Comparison of ENCODE assay signal across 8 mouse cellular contexts in genomic region chr4:128637250-128637649, GRCm38 (mm10). TPM values are rescaled to one million over a fixed set of nuclear protein-coding genes. Genes with fewer than 3 reads are reported as not detected.
A peak's percentile ranks its signal among the peaks of the same experiment; 100 is the strongest.
DNase-seq lines count a peak whose midpoint lies in the region; ATAC-seq lines count a peak whose summit lies in the region.
"Had no signal": no experiment of that assay in that cellular context is flagged by ENCODE, and none has a peak within 500 bp of the region (broad histone marks: within the 10 kb centered on the region; RNA-seq: fewer than 3 reads in every experiment).

No protein-coding gene starts in this region.

- WGBS in kidney, embryonic 14.5 days: 19% methylated on average over 11 of the region's 11 CpGs
- 41% methylated on average over 11 of the region's 11 CpGs for WGBS in embryonic facial prominence, embryonic 15.5 days
- WGBS in intestine, embryonic 15.5 days: 29% methylated on average over 11 of the region's 11 CpGs

- H3K27me3 ChIP-seq in kidney, embryonic 14.5 days (ENCODE audit: control insufficient read depth, insufficient read depth, low read length): no peaks in the 10 kb centered on the region
- no peaks in the 10 kb centered on the region for H3K27me3 ChIP-seq in embryonic facial prominence, embryonic 15.5 days
- no peaks in the 10 kb centered on the region for H3K27me3 ChIP-seq in intestine, embryonic 15.5 days (replicated peaks)
- peaks cover 71% of the 10 kb centered on the region for H3K27me3 ChIP-seq in megakaryocyte, embryonic 14.5 days (replicated peaks)

- no peak; the same call in 1 of the 2 replicates for ATAC-seq in kidney, embryonic 14.5 days (ENCODE audit: low FRiP score, low TSS enrichment)
- ATAC-seq in embryonic facial prominence, embryonic 15.5 days (ENCODE audit: insufficient number of reproducible peaks, low FRiP score, low TSS enrichment, low read depth): no peak
- ATAC-seq in intestine, embryonic 15.5 days: peak; percentile 69
- ATAC-seq: Patski had no signal

- peak overlapping the region; percentile 81; the same call in 1 of the 2 replicates for H3K27ac ChIP-seq in kidney, embryonic 14.5 days (ENCODE audit: low read depth, low read length)
- 0 out of 2 replicates have a peak overlapping the region, but pooled peaks have one; percentile 28 for H3K27ac ChIP-seq in embryonic facial prominence, embryonic 15.5 days (replicated peaks)
- H3K27ac ChIP-seq in intestine, embryonic 15.5 days: peak overlapping the region; percentile 39

- peaks cover 45% of the 10 kb centered on the region for H3K4me1 ChIP-seq in kidney, embryonic 14.5 days (ENCODE audit: control insufficient read depth, insufficient read depth, low read length)
- H3K4me1 ChIP-seq in embryonic facial prominence, embryonic 15.5 days: peaks cover 23% of the 10 kb centered on the region
- H3K4me1 ChIP-seq in intestine, embryonic 15.5 days (replicated peaks): peaks cover 33% of the 10 kb centered on the region
- peaks cover 46% of the 10 kb centered on the region for H3K4me1 ChIP-seq in megakaryocyte, embryonic 14.5 days

- DNase-seq in kidney, adult 11 months: no peak
- no peak for DNase-seq in urinary bladder, adult 18-20 months (ENCODE audit: low spot score in 2 of 2)
- no peak for DNase-seq in right cerebral cortex, postnatal 25 days

- H3K9me3 ChIP-seq in kidney, embryonic 14.5 days (ENCODE audit: control insufficient read depth, low read length): no peaks in the 10 kb centered on the region
- H3K9me3 ChIP-seq in embryonic facial prominence, embryonic 15.5 days (replicated peaks): no peaks in the 10 kb centered on the region
- no peaks in the 10 kb centered on the region for H3K9me3 ChIP-seq in intestine, embryonic 15.5 days
- peaks cover 8% of the 10 kb centered on the region for H3K9me3 ChIP-seq in megakaryocyte, embryonic 14.5 days

- no peak overlapping the region for H3K9ac ChIP-seq in kidney, embryonic 14.5 days (ENCODE audit: low read depth, low read length)
- no peak overlapping the region for H3K9ac ChIP-seq in embryonic facial prominence, embryonic 15.5 days
- H3K9ac ChIP-seq in intestine, embryonic 15.5 days: no peak overlapping the region

- H3K36me3 ChIP-seq in kidney, embryonic 14.5 days (ENCODE audit: control insufficient read depth, insufficient read depth, low read length): no peaks in the 10 kb centered on the region
- H3K36me3 ChIP-seq in embryonic facial prominence, embryonic 15.5 days: no peaks in the 10 kb centered on the region
- no peaks in the 10 kb centered on the region for H3K36me3 ChIP-seq in intestine, embryonic 15.5 days
- no peaks in the 10 kb centered on the region for H3K36me3 ChIP-seq in megakaryocyte, embryonic 14.5 days (replicated peaks; ENCODE audit: low read length)

- no peak overlapping the region for H3K4me3 ChIP-seq in kidney, embryonic 14.5 days (ENCODE audit: low read length)
- H3K4me3 ChIP-seq in embryonic facial prominence, embryonic 15.5 days (replicated peaks): no peak overlapping the region
- H3K4me3 ChIP-seq in intestine, embryonic 15.5 days (replicated peaks): no peak overlapping the region
- H3K4me3 ChIP-seq in megakaryocyte, embryonic 14.5 days (replicated peaks): peak overlapping the region; percentile 26

- H3K4me2 ChIP-seq in kidney, embryonic 14.5 days (replicated peaks; ENCODE audit: low read depth, low read length): no peak overlapping the region
- H3K4me2 ChIP-seq in embryonic facial prominence, embryonic 15.5 days (replicated peaks): no peak overlapping the region
- H3K4me2 ChIP-seq in intestine, embryonic 15.5 days (replicated peaks): no peak overlapping the region

RNA-seq across cellular contexts. Expression of gene Phc2, which starts 17.3 kb away (rescaled TPM):
- 46.6 and 50.2 TPM in 2 replicates for polyA plus RNA-seq in kidney, embryonic 14.5 days (2014; fragmentation: Nextera tagmentation; extraction: Ambion mirVana)
- polyA plus RNA-seq in embryonic facial prominence, embryonic 15.5 days (2015; fragmentation: Nextera tagmentation; extraction: Ambion mirVana): 61.5 and 62.2 TPM in 2 replicates
- 39.2 and 42.3 TPM in 2 replicates for polyA plus RNA-seq in intestine, embryonic 15.5 days (2015; fragmentation: Nextera tagmentation; extraction: Ambion mirVana)
- 56.0 and 121 TPM in 2 replicates for polyA plus RNA-seq in megakaryocyte, embryonic 14.5 days (2012; ENCODE audit: insufficient read depth, low replicate concordance)

RNA-seq across cellular contexts. Expression of gene Tlr12, which starts 18.8 kb away (rescaled TPM):
- polyA plus RNA-seq in kidney, embryonic 14.5 days (2014; fragmentation: Nextera tagmentation; extraction: Ambion mirVana): 0.91 and 1.1 TPM in 2 replicates
- 0.45 and 0.71 TPM in 2 replicates for polyA plus RNA-seq in embryonic facial prominence, embryonic 15.5 days (2015; fragmentation: Nextera tagmentation; extraction: Ambion mirVana)
- polyA plus RNA-seq in intestine, embryonic 15.5 days (2015; fragmentation: Nextera tagmentation; extraction: Ambion mirVana): 2.2 and 2.4 TPM in 2 replicates
- 1.4 and 1.8 TPM in 2 replicates for polyA plus RNA-seq in megakaryocyte, embryonic 14.5 days (2012; ENCODE audit: insufficient read depth, low replicate concordance)
- polyA plus RNA-seq: Patski had no signal

RNA-seq across cellular contexts. Expression of gene Zscan20, which starts 27.4 kb away (rescaled TPM):
- polyA plus RNA-seq in kidney, embryonic 14.5 days (2014; fragmentation: Nextera tagmentation; extraction: Ambion mirVana): 3.2 and 4.4 TPM in 2 replicates
- polyA plus RNA-seq in embryonic facial prominence, embryonic 15.5 days (2015; fragmentation: Nextera tagmentation; extraction: Ambion mirVana): 3.6 and 3.7 TPM in 2 replicates
- 2.5 and 3.5 TPM in 2 replicates for polyA plus RNA-seq in intestine, embryonic 15.5 days (2015; fragmentation: Nextera tagmentation; extraction: Ambion mirVana)
- polyA plus RNA-seq in megakaryocyte, embryonic 14.5 days (2012; ENCODE audit: insufficient read depth, low replicate concordance): 0.41 TPM in 1 of 2 replicates, not detected in the other

Comparison
In these comparisons a context has a peak if more than half of its experiments do, and no peak if none do; other contexts are left out.
1. H3K27ac ChIP-seq: peak in every context shown above with its lines; median percentile 81 in kidney, embryonic 14.5 days; 39 in intestine, embryonic 15.5 days; 28 in embryonic facial prominence, embryonic 15.5 days.